18 mouse cellular contexts compared by ENCODE assay signal in the genomic region with DNA sequence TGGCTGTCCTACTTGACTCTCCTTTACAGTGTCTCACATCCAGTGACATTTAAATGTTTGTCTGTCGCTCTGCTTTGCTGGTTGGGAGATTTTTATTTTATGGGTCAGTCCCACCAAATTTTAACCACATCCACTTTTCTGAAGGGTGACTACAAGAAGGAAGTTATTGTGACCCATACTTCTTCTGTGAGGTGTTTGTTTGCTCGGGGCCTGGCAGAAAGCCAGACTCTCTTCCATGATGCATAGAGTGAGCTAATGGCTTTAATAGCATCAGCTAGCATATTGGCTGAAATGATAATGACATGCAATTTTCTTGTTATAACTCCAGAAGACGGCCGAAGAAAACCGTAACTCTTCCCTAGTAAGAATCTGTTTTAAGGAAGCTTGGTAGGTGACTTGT.
"Had no signal": no experiment of that assay in that cellular context is flagged by ENCODE, and none has a peak within 500 bp of the region (broad histone marks: within the 10 kb centered on the region; RNA-seq: fewer than 3 reads in every experiment).

No protein-coding gene starts in this region.

- H3K9me3 ChIP-seq: limb, embryonic 12.5 days; limb, embryonic 15.5 days had no signal

- H3K27ac ChIP-seq: kidney, postnatal 0 days; limb, embryonic 12.5 days; limb, embryonic 15.5 days; liver, embryonic 14.5 days had no signal

- H3K4me2 ChIP-seq: limb, embryonic 12.5 days; limb, embryonic 15.5 days; liver, embryonic 11.5 days; midbrain, embryonic 11.5 days had no signal

- DNase-seq: kidney, adult 2 months; kidney, postnatal 4 days; left cerebral cortex, postnatal 4 days; liver, postnatal 0 days; lung, postnatal 14 days; midbrain, embryonic 14.5 days; right cerebral cortex, adult 18-20 months; right cerebral cortex, postnatal 14 days; thymus, adult 2 months; thymus, postnatal 14 days; thymus, postnatal 4 days had no signal

- H3K4me1 ChIP-seq: limb, embryonic 12.5 days; limb, embryonic 15.5 days had no signal

- ATAC-seq: intestine, postnatal 0 days; liver, postnatal 0 days had no signal

- H3K36me3 ChIP-seq: limb, embryonic 12.5 days; limb, embryonic 15.5 days had no signal

- H3K27me3 ChIP-seq: limb, embryonic 12.5 days; limb, embryonic 15.5 days had no signal

- H3K4me3 ChIP-seq: limb, embryonic 12.5 days; limb, embryonic 15.5 days had no signal

- H3K9ac ChIP-seq: limb, embryonic 12.5 days; limb, embryonic 15.5 days; liver, embryonic 14.5 days; liver, postnatal 0 days had no signal
